Mouse (Mus musculus): ENCODE results near the gene Nps. TPM values are rescaled to one million over a fixed set of nuclear protein-coding genes. Genes with fewer than 3 reads are reported as not detected.

Gene Nps
- total RNA-seq, 4 experiments from 2014 or later = not detected

Other genes starting within 250 kb of the Nps start
- gene Foxi2, start 151.6 kb downstream of the Nps start, total RNA-seq (2022) = not detected